Mouse (Mus musculus) adipocyte (in vitro differentiated cells): ENCODE data around the gene Ddc.
A peak's percentile ranks its signal among the peaks of the same experiment; 100 is the strongest.

Experiments used
- DNase-seq: peaks from one replicate; pipeline ENCODE4 v3.0.0-alpha.2; 2016; ENCODE audit warnings: low spot score

The Ddc gene

GRCm38 (mm10) chr11:11781728-11782127, 116.2 kb downstream of the Ddc start:
- DNase-seq = no peak

GRCm38 (mm10) chr11:11778345-11778744, 119.6 kb downstream of the Ddc start:
- DNase-seq = no peak

- DNase-seq = no peak
Measured at GRCm38 (mm10) chr11:11777796-11778195, 120.1 kb downstream of the Ddc start.

- DNase-seq = no peak
Measured at GRCm38 (mm10) chr11:11777246-11777645, 120.7 kb downstream of the Ddc start.

- DNase-seq = no peak
Measured at GRCm38 (mm10) chr11:11776822-11777174, 121.1 kb downstream of the Ddc start.

GRCm38 (mm10) chr11:11776071-11776821, 121.7 kb downstream of the Ddc start:
- peak; percentile 11 for DNase-seq

GRCm38 (mm10) chr11:11774893-11775292, 123.1 kb downstream of the Ddc start:
- DNase-seq = no peak

- no peak for DNase-seq
Measured at GRCm38 (mm10) chr11:11774384-11774783, 123.6 kb downstream of the Ddc start.

- no peak for DNase-seq
Measured at GRCm38 (mm10) chr11:11772196-11772595, 125.7 kb downstream of the Ddc start.

GRCm38 (mm10) chr11:11770691-11771090, 127.3 kb downstream of the Ddc start:
- no peak for DNase-seq

GRCm38 (mm10) chr11:11769281-11769680, 128.7 kb downstream of the Ddc start:
- DNase-seq = no peak

GRCm38 (mm10) chr11:11768057-11768456, 129.9 kb downstream of the Ddc start:
- DNase-seq = no peak

GRCm38 (mm10) chr11:11766736-11767135, 131.2 kb downstream of the Ddc start:
- no peak for DNase-seq

GRCm38 (mm10) chr11:11766105-11766504, 131.8 kb downstream of the Ddc start:
- DNase-seq = no peak

- no peak for DNase-seq
Measured at GRCm38 (mm10) chr11:11765414-11765813, 132.5 kb downstream of the Ddc start.
